Mouse (Mus musculus): Measurements from ENCODE around the gene Sfta2.

Sfta2 gene

DNA sequence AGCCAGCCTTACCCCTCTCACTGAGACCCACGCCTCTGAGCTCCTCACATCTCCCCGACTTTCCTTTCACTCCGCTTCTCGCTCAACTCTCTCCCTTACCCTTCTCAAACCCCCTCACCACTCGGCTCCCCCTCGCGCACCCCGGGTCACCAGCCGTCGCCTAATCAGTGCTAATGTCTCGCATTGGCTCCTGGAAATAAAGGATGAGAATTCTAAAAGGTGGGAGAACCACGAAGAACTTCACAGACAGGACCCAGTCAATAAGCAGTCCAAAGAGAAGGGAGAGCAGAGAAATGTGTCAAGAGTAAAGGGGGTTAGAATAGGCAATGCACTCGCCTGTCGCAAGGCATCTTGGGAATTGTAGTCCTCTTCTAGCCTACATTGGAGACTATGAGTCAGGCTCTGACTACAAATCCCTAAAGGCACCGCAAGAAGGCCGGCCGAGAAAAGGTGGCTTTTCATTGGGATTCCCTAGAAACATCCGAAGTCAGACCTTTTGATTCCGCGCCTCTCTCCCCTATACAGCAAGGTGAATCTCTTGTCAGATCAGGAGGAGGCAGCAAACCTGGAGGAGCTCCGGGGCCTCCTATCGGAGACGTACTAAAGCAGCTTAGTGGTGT lies 72.2 kb downstream of the Sfta2 start, which contains the start of gene Gtf2h4:
TSS of gene Gtf2h4 (minus strand) at position 324 of the 620 bp plus-strand sequence.
- peak; percentile 86 to 94 for DNase-seq (ENCODE audit: low spot score in 2 of 2)

DNA sequence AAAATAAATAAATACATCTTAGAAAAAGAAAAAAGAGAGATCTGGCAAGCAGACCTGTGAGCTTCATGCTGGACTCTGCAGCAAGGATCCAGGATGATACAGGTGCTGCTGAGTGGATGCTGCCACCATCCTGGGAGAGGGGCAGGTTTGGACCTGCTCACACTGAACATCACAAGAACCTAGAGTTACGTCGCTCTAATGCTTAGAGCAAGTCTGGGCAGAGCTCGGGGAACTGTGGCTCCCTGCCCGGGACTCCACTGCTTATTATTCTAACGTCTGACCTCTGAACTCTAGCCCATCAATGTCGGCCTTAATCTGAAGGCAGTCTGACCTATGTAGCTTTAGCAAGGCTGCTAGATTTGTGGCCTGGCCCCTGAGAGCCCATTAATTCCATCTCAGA lies 79.2 kb downstream of the Sfta2 start:
- DNase-seq (ENCODE audit: low spot score in 2 of 2): no peak

GRCm38 (mm10) chr17:35681986-35682385 lies 80.6 kb downstream of the Sfta2 start:
- DNase-seq (ENCODE audit: low spot score in 2 of 2): no peak

- DNase-seq (ENCODE audit: low spot score in 2 of 2): no peak
These were observed 83.7 kb downstream of the Sfta2 start for GRCm38 (mm10) chr17:35685061-35685460.

- no peak for DNase-seq (ENCODE audit: low spot score in 2 of 2)
These were observed 87.2 kb downstream of the Sfta2 start for GRCm38 (mm10) chr17:35688347-35689175.

DNA sequence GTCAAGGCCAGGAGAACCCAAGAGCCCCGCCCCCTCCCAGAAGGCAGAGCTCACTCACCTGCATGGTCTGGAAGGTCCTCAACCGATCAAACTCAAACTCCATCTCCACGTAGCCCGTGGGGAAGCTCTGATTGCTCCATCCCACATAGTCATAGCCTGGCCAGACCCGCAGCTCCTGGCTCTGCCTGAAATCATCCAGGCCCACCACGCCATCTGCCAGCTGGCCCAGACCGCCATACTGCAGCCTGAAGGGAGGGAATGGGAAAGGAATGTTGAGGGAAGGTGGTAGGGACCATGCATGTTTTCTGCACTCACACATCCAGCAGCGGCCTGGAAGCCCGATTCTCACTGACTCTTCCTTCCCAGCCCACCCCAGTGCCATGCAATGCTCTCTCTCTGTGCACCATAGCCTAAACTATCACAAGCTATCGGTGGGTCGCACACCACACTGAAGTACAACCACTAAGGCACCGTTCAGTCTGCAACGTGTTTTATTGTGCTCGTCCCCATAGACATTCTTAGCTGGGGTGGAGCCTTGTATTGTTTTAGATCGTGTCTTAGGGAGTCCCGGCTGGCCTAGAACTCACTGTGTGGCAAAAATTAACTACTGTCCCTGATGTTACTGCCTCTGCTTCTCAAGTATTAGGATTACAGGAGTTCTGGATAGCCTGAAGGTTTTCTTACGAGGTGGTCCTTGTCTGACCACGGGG lies 88.7 kb downstream of the Sfta2 start:
- DNase-seq (ENCODE audit: low spot score in 2 of 2): no peak

GRCm38 (mm10) chr17:35691811-35692210 lies 90.5 kb downstream of the Sfta2 start:
- no peak for DNase-seq (ENCODE audit: low spot score in 2 of 2)

- no peak for DNase-seq (ENCODE audit: low spot score in 2 of 2)
These were observed 91.0 kb downstream of the Sfta2 start for GRCm38 (mm10) chr17:35692368-35692767.

DNA sequence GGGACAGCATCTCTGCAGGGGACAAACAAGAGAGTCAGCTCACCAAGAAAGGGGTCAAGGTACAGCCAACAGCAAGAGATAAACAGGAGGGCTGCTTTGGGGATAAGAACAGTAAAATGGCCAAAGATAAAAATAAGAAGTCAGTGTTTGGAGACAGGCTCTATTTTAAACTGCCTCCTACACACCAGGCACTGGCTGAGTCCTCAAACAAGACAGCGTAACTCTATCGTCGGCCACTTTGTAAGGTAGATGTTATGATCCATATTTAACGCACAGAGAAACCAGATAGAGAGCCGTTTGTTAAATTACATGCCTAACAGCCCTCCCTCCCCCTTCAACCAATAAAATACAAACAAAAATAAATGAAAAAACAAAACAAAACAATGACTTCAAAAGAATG lies 92.6 kb downstream of the Sfta2 start:
- no peak for DNase-seq (ENCODE audit: low spot score in 2 of 2)

DNA sequence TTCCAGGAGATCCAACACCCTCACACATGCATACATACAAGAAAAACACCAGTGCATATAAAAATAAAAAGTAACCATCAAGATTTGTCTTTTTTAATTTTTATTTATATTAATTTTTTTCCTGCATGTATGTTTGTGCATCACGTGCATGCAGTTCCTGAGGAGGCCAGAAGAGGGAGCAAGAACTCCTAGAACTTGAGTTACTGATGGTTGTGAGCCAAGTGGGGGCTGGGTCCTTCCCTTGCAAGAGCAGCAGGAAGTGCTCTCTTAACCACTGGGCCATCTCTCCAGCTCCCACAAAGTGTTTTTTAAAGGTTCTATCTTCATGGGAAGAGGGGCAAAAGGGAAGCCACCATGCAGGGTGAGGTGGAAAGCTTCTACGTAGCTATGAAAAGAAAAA lies 93.9 kb downstream of the Sfta2 start:
- DNase-seq (ENCODE audit: low spot score in 2 of 2): no peak

DNA sequence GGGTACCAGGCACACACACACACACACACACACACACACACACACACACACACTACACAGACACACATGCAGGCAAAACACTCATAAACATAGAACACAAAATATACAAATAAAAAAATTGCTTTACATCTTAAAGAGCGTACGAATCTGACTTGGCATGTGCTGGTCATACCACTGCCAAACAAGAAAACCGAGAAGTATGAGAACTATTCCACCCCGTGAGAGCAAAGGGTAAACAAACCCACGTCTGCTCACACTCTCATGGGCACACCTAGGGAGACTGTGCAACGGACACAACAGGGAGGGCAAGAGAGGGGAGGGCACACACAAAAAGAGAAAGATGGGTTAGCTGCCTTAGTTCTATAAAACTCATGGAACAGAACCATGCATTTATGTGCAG lies 95.3 kb downstream of the Sfta2 start:
- DNase-seq (ENCODE audit: low spot score in 2 of 2): no peak

GRCm38 (mm10) chr17:35697429-35697758 lies 96.0 kb downstream of the Sfta2 start:
- no peak for DNase-seq (ENCODE audit: low spot score in 2 of 2)

GRCm38 (mm10) chr17:35697759-35698500 lies 96.6 kb downstream of the Sfta2 start:
- DNase-seq (ENCODE audit: low spot score in 2 of 2): no peak

- no peak for DNase-seq (ENCODE audit: low spot score in 2 of 2)
These were observed 97.1 kb downstream of the Sfta2 start for GRCm38 (mm10) chr17:35698501-35698883.

DNA sequence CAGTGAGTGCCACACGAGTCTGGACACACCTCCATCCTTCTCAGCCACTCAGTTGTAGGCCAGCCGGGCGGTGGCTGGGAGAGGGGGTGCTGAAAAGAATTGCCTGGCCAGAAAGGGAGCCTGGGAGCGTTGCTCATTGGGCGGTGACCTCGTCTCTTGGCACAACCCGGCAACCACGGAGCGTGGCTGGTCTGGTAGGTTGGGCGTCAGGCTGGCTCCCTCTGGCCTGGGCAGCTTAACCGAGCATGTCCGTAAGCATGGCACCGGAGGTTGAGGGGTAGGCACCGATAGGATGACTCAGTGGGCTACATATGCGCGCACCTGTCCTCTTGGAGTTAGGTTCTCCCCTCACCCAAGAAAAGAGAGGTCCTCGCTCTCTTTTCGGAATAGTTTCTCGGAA lies 98.6 kb downstream of the Sfta2 start:
- peak; percentile 54 to 56 for DNase-seq (ENCODE audit: low spot score in 2 of 2)
